17 mouse cellular contexts compared by ENCODE assay signal in the genomic region with DNA sequence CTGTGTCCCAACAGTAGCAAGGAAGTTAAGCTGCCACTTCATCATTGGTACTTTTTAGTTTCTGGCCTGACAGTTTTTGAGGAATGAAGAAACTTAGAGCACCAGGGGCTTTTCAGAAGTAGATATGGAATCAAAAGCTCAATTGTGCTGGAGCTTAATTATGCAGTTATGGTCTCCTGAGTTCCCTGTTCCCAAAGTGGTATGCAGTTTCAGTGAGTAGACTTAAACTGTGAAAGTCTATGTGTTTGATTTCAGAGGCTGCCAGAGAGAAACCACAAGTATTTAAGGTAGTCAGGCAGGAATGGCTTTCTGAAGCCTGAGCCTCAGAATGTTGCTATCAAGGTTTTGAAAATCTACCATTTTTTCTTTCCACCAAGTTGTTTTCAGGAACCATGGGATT. TPM values are rescaled to one million over a fixed set of nuclear protein-coding genes. Genes with fewer than 3 reads are reported as not detected.
"Had no signal": no experiment of that assay in that cellular context is flagged by ENCODE, and none has a peak within 500 bp of the region (broad histone marks: within the 10 kb centered on the region; RNA-seq: fewer than 3 reads in every experiment).

No protein-coding gene starts in this region.

- H3K9me3 ChIP-seq: liver, embryonic 15.5 days; midbrain, embryonic 10.5 days; neural tube, embryonic 15.5 days had no signal

- H3K9ac ChIP-seq: liver, embryonic 15.5 days; lung, embryonic 14.5 days; neural tube, embryonic 15.5 days had no signal

- H3K27me3 ChIP-seq: liver, embryonic 15.5 days; neural tube, embryonic 15.5 days had no signal

- H3K27ac ChIP-seq: liver, embryonic 15.5 days; midbrain, embryonic 10.5 days; neural tube, embryonic 15.5 days had no signal

- H3K4me2 ChIP-seq: liver, embryonic 11.5 days; liver, embryonic 15.5 days; lung, embryonic 14.5 days; neural tube, embryonic 15.5 days had no signal

- H3K4me3 ChIP-seq: liver, embryonic 15.5 days; midbrain, embryonic 10.5 days; myocyte; neural tube, embryonic 15.5 days had no signal

- DNase-seq: kidney, adult 9 months; kidney, postnatal 14 days; left cerebral cortex, postnatal 4 days; lung, embryonic 14.5 days; lung, postnatal 10 days; lung, postnatal 4 days; midbrain, embryonic 14.5 days; thymus, postnatal 36 days had no signal

- H3K4me1 ChIP-seq: liver, embryonic 15.5 days; midbrain, embryonic 10.5 days; neural tube, embryonic 15.5 days had no signal

RNA-seq across cellular contexts. Expression of gene Gm10840, which starts 49.0 kb away (rescaled TPM):
- polyA plus RNA-seq: large intestine, adult 2 months; liver, embryonic 11.5 days; liver, embryonic 15.5 days; lung, embryonic 14.5 days; midbrain, embryonic 10.5 days; midbrain, embryonic 14.5 days; myocyte; neural tube, embryonic 11.5 days; neural tube, embryonic 15.5 days; spleen, adult 2 months; stomach, embryonic 16.5 days had no signal
